Mouse (Mus musculus): Measurements from ENCODE around the gene Fam98a. TPM values are rescaled to one million over a fixed set of nuclear protein-coding genes. Genes with fewer than 3 reads are reported as not detected.

The Fam98a gene
- total RNA-seq, 2 experiments from 2014 or later, result 35.9 to 38.4 TPM

DNA sequence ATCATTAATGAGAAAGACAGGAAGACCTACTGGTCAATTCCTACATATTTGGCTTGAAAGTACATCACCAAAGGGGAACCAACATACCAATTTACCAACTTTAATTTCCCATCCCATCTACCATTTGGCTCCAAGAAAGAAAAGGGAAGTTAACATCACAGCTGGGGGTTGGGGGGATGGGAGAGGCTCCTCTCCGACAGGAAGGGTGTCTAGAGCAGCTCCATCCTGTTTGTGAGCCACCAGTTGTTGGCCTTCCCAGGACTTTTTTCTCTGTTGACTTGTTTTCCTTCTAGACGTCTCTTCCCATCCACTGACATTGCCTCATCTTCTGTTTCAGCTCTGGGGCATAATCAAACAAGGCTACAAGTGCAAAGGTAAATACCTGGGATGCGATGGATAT is 27.9 kb downstream of the Fam98a start:
- peak; percentile 44 to 54 for DNase-seq
- intact Hi-C loops (cut with DNase I), result no loop called here

GRCm38 (mm10) chr17:75522347-75523065 is 29.2 kb downstream of the Fam98a start:
- intact Hi-C loops (cut with DNase I), result no loop called here
- peak; percentile 58 to 69 for DNase-seq

GRCm38 (mm10) chr17:75521236-75521842 is 30.4 kb downstream of the Fam98a start:
- no peak for DNase-seq

DNA sequence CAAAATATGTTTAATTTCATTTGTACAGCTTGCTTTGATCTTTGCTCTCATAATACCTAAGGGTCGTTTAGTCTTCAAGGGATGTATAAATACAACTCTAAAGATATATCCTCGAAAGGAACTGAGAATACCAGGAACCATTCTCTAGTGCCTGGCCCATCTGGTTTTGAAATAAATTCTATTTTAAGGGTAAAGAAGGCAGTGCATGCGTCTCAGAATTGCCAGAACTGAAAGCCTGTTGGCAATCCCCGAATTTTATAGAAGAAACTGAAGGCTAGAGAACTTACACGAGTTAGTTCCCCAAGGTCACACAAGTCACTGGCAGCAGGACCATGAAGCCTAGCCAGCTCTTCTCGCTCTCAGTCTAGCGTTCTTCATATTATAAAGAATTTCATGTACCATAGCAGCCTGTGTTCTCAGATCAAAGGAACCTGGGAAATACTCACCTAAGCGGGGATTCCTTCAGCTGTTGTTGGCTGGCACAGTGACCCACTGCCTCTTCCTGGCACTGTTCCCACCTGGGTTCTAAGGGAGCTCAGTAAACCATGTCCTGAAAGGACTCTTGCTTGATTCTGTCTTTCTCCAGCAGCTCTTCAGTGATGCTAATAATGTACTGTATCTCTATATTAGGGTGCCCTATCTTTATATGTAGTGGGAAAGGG is 32.4 kb downstream of the Fam98a start:
- no peak for DNase-seq
- intact Hi-C loops (cut with DNase I), result no loop called here

More at GRCm38 (mm10) chr17:75521236-75521842, 30.4 kb downstream of the Fam98a start:
- intact Hi-C loops (cut with DNase I), result no loop called here

DNA sequence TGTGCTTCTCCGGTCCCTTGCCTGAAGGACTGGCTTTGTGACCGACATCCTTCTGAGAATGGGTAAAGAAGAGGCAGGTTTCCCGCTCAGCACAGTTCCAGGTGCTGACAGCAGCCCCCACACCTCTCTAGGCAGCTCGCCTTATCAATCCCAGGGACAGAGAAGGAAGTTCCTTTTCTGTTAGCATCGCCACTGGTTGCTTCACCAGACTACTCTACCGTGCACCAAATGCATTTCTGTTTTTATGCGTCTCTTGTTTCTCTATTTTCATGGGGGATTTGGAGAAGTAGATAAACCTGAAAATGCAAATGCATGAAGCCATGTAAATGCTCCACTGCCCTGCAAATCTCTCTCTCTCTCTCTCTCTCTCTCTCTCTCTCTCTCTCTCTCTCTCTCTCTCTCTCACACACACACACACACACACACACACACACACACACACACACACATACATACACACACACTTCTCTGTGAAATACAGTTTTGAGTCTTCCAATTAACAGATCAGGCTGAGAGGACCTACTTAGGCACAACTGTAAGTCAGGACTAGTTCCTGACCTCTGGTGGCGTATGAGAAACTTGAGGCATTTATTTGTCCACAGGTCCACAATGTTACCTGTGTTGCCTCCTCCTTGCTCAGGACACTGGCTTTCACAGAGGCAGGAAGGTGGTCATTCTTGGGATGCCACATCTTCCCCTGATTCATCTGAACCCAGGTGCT is 33.4 kb downstream of the Fam98a start:
- DNase-seq, result no peak
- intact Hi-C loops (cut with DNase I), result no loop called here

- intact Hi-C loops (cut with DNase I), result no loop called here
- DNase-seq, result no peak
Measured at GRCm38 (mm10) chr17:75516591-75516990, 35.2 kb downstream of the Fam98a start.

- intact Hi-C loops (cut with DNase I), result no loop called here
- DNase-seq, result no peak
Measured at GRCm38 (mm10) chr17:75509257-75509656, 42.5 kb downstream of the Fam98a start.

- intact Hi-C loops (cut with DNase I), result no loop called here
- no peak for DNase-seq
Measured at GRCm38 (mm10) chr17:75506708-75507641, 44.8 kb downstream of the Fam98a start.

- intact Hi-C loops (cut with DNase I), result no loop called here
- no peak for DNase-seq
Measured at GRCm38 (mm10) chr17:75506097-75506675, 45.6 kb downstream of the Fam98a start.

DNA sequence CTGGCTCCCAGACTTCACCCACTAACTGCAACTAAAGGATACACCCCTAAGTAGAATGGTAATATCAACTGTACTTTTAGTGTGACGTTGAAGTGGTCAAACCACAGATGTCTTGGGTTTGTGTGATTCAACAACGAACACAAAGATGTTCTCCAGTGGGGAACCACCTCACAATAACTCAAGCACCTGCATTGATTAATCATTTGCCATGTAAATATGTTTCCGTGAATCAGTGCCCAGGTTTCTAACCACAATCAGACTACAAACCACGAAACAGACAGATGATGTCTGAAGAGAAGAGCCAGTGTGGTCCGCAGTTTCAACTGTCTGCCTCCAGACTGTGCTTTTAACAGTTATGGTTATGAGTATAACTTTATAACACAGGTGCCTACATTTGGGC is 46.7 kb downstream of the Fam98a start:
- intact Hi-C loops (cut with DNase I), result no loop called here
- DNase-seq, result no peak

DNA sequence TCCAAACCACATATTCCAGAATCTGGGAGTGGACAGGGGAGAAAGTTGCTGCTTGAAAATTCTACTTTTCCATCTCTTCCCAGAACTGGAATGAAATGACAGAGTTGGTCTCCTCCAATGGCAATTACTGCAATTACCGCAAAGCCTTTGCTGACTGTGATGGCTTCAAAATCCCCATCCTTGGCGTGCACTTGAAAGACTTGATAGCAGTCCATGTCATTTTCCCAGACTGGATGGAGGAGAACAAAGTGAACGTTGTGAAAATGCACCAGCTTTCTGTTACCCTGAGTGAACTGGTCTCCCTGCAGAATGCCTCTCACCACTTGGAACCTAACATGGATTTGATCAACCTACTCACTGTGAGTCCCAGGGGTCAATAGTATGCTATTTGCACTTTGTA is 48.7 kb downstream of the Fam98a start:
- intact Hi-C loops (cut with DNase I), result no loop called here
- no peak for DNase-seq

- intact Hi-C loops (cut with DNase I), result no loop called here
- DNase-seq, result peak; percentile 44 to 47
Measured at GRCm38 (mm10) chr17:75498241-75498651, 53.5 kb downstream of the Fam98a start.

GRCm38 (mm10) chr17:75495213-75495612 is 56.5 kb downstream of the Fam98a start:
- intact Hi-C loops (cut with DNase I), result loop anchor here (2.0 kb wide), 1 partner anchor 38 kb away; no protein-coding TSS in a partner anchor
- DNase-seq, result no peak

Other genes with a start within 250 kb of the Fam98a start
- gene Rasgrp3, start 116.0 kb downstream of the Fam98a start, total RNA-seq (2021), result 10 to 100 TPM; 46.1 to 67.9 TPM

All from heart, postnatal 10 days (tissue).